Mouse (Mus musculus): Measurements from ENCODE around the gene Flad1.

Gene Flad1

GRCm38 (mm10) chr3:89411490-89412393, at the start of gene Flad1:
Gene Flad1 (minus strand): TSS chr3:89411870.
- peak; percentile 100 for DNase-seq (ENCODE audit: low spot score in 2 of 2)

GRCm38 (mm10) chr3:89458965-89459807, 47.5 kb upstream of the Flad1 start:
- peak; percentile 94 to 95 for DNase-seq (ENCODE audit: low spot score in 2 of 2)

GRCm38 (mm10) chr3:89458372-89458964, 46.8 kb upstream of the Flad1 start:
- DNase-seq (ENCODE audit: low spot score in 2 of 2) = peak in 1 of 2 experiments; percentile 56

DNA sequence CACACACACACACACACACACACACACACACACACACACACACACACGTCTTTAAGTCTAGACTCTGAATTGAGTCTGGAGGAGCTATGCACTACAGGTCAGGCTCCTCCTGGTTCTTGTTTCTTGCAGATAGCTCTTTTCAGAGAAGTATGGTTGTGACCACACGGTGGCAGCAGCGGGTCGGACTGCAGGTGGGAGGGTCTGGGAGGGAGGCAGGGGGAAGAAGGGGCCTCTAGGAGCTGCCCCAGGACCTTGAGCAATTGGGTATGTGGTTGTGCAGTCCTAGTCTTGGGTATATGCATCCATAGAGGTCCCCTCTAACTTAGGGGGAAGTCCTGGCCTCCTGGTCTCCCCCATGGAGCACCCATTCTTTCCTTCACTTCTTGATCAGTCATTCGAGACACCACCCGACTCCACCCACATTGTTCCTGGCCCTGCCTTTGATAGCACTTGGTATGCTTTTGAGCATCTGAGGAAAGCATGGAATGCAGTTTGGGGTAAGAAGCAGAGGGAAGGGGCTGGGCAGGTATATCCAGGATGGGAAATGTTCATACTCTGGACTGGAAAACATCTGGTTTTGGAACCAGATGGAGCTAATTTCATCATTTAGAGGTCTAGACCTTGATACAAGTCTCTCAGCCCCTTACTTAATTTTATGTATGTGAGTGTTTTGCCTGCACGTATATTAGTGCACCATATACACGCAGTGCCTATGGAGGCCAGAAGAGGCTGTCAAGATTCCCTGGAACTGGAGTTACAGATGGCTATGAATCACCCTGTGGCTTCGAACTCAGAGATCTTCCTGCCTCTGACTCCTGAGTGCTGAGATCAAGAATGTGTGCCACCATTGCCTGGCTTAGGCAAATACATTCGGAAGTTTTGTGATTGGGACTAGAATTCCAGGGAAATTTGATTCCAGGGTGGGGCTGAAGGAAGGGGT, 45.3 kb upstream of the Flad1 start:
- peak in 1 of 2 experiments; percentile 70 for DNase-seq (ENCODE audit: low spot score in 2 of 2)

DNA sequence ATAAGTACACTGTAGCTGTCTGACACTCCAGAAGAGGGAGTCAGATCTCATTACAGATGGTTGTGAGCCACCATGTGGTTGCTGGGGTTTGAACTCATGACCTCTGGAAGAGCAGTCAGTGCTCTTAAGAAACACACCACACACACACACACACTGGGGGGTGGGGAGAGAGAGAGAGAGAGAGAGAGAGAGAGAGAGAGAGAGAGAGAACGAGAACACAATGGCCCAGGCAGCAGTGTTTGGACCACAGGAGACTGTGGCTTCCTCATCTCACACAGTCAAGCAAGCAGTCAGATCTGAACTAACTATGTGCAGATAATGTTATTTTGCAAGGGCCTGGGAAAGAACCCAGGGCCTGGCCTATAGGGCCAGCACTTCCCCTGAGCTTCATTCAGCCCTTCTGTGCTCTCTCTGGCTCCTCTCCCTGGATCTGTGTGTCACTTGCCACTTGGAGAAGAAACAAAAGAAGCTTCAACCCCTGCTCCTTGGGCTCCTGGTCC, 44.2 kb upstream of the Flad1 start:
- no peak for DNase-seq (ENCODE audit: low spot score in 2 of 2)

- DNase-seq (ENCODE audit: low spot score in 2 of 2) = no peak
These were observed 42.9 kb upstream of the Flad1 start, which contains the start of gene Pmvk for GRCm38 (mm10) chr3:89454401-89455177. Gene Pmvk (plus strand): TSS chr3:89454541.

DNA sequence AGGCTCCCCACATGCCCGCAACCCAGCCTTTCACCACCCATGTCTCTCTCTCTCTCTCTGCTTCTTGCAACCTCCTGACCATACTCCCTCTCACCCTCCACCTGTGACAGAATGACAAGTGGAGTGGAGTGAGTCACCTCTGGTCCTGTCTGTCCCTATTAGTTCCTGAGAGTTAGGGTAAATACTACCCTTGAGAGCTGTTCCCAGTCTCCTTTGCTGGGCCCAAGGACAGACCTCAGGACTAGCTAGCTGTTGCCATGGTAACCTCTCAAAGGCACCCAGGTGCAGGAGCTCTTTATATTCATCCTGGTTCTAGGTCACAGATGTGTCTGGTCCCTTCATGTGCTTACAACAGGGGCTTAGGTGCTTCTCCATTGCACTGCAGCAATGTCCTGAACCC, 40.2 kb upstream of the Flad1 start:
- no peak for DNase-seq (ENCODE audit: low spot score in 2 of 2)

- DNase-seq (ENCODE audit: low spot score in 2 of 2) = peak; percentile 67 to 77
These were observed 37.9 kb upstream of the Flad1 start for GRCm38 (mm10) chr3:89449541-89449940.

- no peak for DNase-seq (ENCODE audit: low spot score in 2 of 2)
These were observed 37.3 kb upstream of the Flad1 start for GRCm38 (mm10) chr3:89448720-89449537.

DNA sequence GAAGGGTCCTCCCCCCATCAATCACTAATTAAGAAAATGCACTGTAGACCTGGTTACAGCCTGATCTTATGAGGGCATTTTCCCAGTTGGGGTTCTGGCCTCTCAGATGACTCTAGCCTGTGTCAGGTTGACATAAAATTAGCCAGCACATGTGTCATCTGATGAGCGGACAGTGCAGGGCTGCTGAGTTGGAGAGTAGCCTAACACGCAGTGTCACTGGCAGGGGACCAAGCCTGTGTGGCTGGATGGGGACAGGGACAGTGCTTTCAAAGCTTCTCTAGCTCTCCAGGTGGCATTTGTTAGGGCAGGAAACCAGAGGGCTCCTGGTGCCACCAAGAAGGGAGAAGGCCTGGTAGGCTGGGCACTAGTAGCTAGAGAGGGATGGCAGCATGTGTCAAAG, 29.0 kb upstream of the Flad1 start:
- no peak for DNase-seq (ENCODE audit: low spot score in 2 of 2)

DNA sequence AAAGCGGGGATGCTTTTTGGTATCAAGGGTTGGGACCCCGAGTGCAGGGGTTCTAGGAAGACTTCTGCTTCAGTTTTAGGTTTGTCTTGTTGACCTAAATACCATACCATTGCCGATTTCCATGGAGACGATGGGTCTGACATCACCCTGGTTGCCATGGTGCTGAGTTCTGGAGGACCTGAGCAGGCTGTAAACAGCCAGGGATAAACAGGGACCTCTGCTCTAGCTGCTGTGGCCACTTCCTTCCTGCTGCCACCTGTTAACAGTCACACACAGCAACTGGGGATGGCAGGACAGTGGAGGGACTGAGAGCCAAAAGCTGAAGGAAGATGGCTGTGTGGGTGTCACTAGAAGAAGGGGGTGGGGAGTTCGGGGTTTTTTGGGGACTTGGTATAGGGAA, 25.6 kb upstream of the Flad1 start:
- peak; percentile 51 to 70 for DNase-seq (ENCODE audit: low spot score in 2 of 2)

DNA sequence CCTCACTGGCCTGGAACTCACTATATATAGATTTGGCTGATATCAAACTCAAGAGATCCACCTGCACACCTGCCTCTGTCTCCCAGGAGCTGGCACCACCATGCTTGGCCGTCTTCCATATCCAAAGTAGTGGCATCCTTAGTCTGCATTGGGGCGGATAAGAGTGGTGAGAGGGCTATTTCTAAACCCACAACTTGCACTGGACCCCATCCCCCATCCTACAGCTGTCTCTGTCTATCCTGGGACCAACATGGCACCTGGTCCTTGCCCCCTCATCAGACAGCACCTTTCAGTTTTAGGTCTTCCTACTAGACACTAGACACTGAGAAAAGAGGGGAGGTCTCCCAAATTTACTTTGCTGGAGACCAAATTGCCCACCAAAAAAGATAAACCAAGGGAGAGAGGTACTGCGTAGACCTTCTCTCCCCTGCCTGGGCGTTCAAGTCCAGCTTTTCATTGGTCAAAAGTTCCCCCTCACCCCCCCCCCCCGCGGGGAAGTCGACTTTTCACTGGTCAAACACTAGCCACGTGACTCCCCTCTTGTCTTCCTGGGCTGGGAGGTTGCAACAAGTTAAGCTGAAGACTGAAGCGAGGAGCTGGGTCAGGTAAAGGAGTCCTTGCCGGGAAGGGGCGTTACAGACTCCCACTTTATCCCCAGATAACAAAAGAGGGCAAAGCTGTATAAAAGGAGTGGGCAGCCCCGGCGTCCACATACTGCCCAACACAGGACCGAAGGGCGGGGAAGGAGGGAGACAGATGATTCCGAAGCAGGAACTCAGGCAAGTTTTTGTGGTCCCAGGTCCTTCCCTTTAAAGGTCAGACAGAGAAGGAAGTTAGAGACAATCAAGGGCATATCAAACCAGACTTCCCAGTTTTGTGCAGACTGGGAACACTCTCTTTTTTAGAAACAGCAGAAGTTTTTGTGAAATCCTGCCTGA, 24.8 kb upstream of the Flad1 start, which contains the start of gene Pbxip1:
Gene Pbxip1 (plus strand): TSS at position 531 of the 938 bp plus-strand sequence.
- DNase-seq (ENCODE audit: low spot score in 2 of 2) = peak in 1 of 2 experiments; percentile 50

DNA sequence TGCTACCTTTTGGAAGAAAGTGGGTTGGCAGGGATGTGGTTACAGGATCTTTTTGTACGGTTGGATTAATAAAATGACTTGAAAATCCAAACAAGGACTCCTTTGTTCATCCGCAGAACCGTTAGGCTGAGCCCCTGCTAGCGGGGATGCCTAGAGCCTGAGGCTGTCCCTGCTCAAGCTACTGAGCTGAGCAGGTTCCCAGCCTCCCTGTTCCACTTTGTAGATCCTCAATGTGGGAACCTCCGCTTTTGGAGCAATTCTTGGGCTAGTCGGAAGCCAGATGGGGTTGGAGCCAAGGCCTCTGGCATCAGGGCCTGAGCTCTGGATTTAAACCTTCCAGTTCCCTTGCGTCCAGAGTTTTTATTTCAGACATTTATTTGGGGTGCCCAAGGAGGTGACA, 23.4 kb upstream of the Flad1 start:
- peak in 1 of 2 experiments; percentile 55 for DNase-seq (ENCODE audit: low spot score in 2 of 2)

GRCm38 (mm10) chr3:89434532-89434931, 22.9 kb upstream of the Flad1 start:
- DNase-seq (ENCODE audit: low spot score in 2 of 2) = no peak

GRCm38 (mm10) chr3:89432606-89433005, 20.9 kb upstream of the Flad1 start:
- DNase-seq (ENCODE audit: low spot score in 2 of 2) = no peak

- peak; percentile 98 for DNase-seq (ENCODE audit: low spot score in 2 of 2)
These were observed 18.8 kb upstream of the Flad1 start, which contains the start of gene Pygo2 for GRCm38 (mm10) chr3:89430171-89431159. Gene Pygo2 (plus strand): TSS chr3:89430214.
